Mouse (Mus musculus): Measurements from ENCODE around the gene Srp54c. TPM values are rescaled to one million over a fixed set of nuclear protein-coding genes. Genes with fewer than 3 reads are reported as not detected.

Gene Srp54c
- polyA plus RNA-seq, 2 experiments, result 55.5 to 77.8 TPM

DNA sequence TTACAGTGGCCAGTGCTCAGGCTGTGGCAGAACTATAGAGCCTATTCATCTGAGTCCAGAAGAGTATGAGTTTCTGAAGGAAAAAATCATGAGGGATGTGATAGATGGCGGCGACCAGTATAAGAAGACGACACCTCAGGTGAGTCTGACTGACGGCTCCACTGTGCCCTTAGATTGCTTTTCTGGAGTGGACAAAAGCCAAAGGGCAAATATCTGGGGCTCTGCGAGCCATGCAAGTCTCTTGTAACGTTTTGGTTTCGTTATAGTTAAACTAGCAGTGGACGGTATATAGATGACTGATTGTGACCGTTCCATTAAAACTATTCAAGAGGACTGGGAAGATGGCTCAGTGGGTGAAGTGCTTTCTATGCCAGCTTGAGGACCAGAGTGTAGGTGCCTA lies 78.8 kb downstream of the Srp54c start:
- Histone ChIP-seq H3K36me3 (ENCODE audit: control insufficient read depth, insufficient read depth, low read length) (peaks cover 18% of the 10 kb centered on the region), H3K4me1 (ENCODE audit: control insufficient read depth, insufficient read depth, low read length) (peaks cover 4% of the 10 kb centered on the region), H3K9me3 (ENCODE audit: control insufficient read depth, low read length) (no peaks in the 10 kb centered on the region), H3K4me3 (replicated peaks; ENCODE audit: low read length) (no peak overlapping the region), H3K4me2 (replicated peaks; ENCODE audit: low read depth, low read length, severe bottlenecking) (no peak overlapping the region), H3K27ac (replicated peaks; ENCODE audit: low read depth, low read length) (no peak overlapping the region), H3K9ac (ENCODE audit: low read depth, low read length, severe bottlenecking) (no peak overlapping the region), H3K27me3 (ENCODE audit: control insufficient read depth, insufficient read depth, low read length) (no peaks in the 10 kb centered on the region)
- 96% methylated on average over 9 of the region's 9 CpGs for WGBS
- no peak for ATAC-seq (ENCODE audit: low FRiP score, low read depth)
- DNase-seq (ENCODE audit: low spot score), result no peak
- no peak for TF ChIP-seq POLR2A (IDR thresholded peaks at IDR 0.05; ENCODE audit: borderline replicate concordance, extremely low read depth, insufficient read depth, insufficient read length)

DNA sequence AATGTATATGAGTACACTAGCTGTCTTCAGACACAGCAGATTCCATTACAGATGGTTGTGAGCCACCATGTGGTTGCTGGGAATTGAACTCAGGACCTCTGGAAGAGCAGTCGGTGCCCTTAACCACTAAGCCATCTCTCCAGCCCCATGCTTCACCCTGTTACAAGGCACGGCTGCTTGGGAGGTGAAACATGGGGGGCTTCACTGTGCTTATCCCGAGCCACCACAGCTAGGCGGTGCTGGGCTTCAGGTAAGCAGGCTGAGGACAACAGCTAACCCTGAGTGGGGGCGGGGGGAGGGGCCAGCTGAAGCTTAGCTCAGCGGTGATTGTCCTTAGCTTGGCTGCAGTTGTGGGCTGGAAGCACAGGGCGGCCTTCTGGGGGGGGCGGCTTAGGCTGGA lies 79.5 kb downstream of the Srp54c start:
- no peak overlapping the region for H3K9ac ChIP-seq (ENCODE audit: low read depth, low read length, severe bottlenecking)
- no peaks in the 10 kb centered on the region for H3K27me3 ChIP-seq (ENCODE audit: control insufficient read depth, insufficient read depth, low read length)
- H3K9me3 ChIP-seq (ENCODE audit: control insufficient read depth, low read length), result no peaks in the 10 kb centered on the region
- no peak overlapping the region for H3K4me2 ChIP-seq (replicated peaks; ENCODE audit: low read depth, low read length, severe bottlenecking)
- no peak for DNase-seq (ENCODE audit: low spot score)
- WGBS, result 78% methylated on average over 8 of the region's 8 CpGs
- H3K4me3 ChIP-seq (replicated peaks; ENCODE audit: low read length), result no peak overlapping the region
- no peak overlapping the region for H3K27ac ChIP-seq (replicated peaks; ENCODE audit: low read depth, low read length)
- H3K36me3 ChIP-seq (ENCODE audit: control insufficient read depth, insufficient read depth, low read length), result peaks cover 18% of the 10 kb centered on the region
- no peak for TF ChIP-seq POLR2A (IDR thresholded peaks at IDR 0.05; ENCODE audit: borderline replicate concordance, extremely low read depth, insufficient read depth, insufficient read length)
- no peaks in the 10 kb centered on the region for H3K4me1 ChIP-seq (ENCODE audit: control insufficient read depth, insufficient read depth, low read length)
- no peak for ATAC-seq (ENCODE audit: low FRiP score, low read depth)

DNA sequence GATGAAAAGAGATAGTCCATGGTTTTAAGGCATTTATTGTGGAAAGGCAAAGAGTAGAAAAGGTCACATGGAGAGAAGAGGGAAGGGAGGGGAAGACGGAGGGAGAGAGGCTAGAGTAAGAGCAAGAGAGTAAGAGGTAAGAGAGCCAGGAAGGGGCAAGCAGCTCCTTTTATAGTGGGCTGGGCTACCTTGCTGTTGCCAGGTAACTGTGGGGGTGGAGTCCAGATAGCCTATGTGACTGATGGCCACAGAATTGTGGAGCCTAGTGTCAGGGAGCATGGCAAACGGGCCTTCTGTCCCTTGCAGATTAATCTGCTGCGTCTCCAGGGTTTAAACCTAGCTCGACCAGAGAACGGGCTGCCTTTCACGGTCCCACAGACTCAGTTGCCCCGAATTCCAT lies 81.9 kb downstream of the Srp54c start:
- no peak overlapping the region for H3K27ac ChIP-seq (replicated peaks; ENCODE audit: low read depth, low read length)
- ATAC-seq (ENCODE audit: low FRiP score, low read depth), result no peak
- DNase-seq (ENCODE audit: low spot score), result no peak
- no peak overlapping the region for H3K9ac ChIP-seq (ENCODE audit: low read depth, low read length, severe bottlenecking)
- H3K27me3 ChIP-seq (ENCODE audit: control insufficient read depth, insufficient read depth, low read length), result no peaks in the 10 kb centered on the region
- H3K4me1 ChIP-seq (ENCODE audit: control insufficient read depth, insufficient read depth, low read length), result no peaks in the 10 kb centered on the region
- H3K36me3 ChIP-seq (ENCODE audit: control insufficient read depth, insufficient read depth, low read length), result peaks cover 14% of the 10 kb centered on the region
- no peak overlapping the region for H3K4me2 ChIP-seq (replicated peaks; ENCODE audit: low read depth, low read length, severe bottlenecking)
- 88% methylated on average over 7 of the region's 7 CpGs for WGBS
- H3K9me3 ChIP-seq (ENCODE audit: control insufficient read depth, low read length), result no peaks in the 10 kb centered on the region
- TF ChIP-seq POLR2A (IDR thresholded peaks at IDR 0.05; ENCODE audit: borderline replicate concordance, extremely low read depth, insufficient read depth, insufficient read length), result no peak
- no peak overlapping the region for H3K4me3 ChIP-seq (replicated peaks; ENCODE audit: low read length)

Other genes with a start within 250 kb of the Srp54c start
- not detected in 2 replicates for gene Gm20403, start 243.6 kb upstream of the Srp54c start, polyA plus RNA-seq (2012; rRNA removed)
- gene Gm20403, start 243.6 kb upstream of the Srp54c start, polyA plus RNA-seq (2014; fragmentation: Nextera tagmentation; extraction: Ambion mirVana), result not detected in 2 replicates
- gene Baz1a, start 215.8 kb upstream of the Srp54c start, polyA plus RNA-seq (2012; rRNA removed), result 10.9 and 13.3 TPM in 2 replicates
- gene Baz1a, start 215.8 kb upstream of the Srp54c start, polyA plus RNA-seq (2014; fragmentation: Nextera tagmentation; extraction: Ambion mirVana), result 17.9 and 19.6 TPM in 2 replicates
- 31.1 and 31.8 TPM in 2 replicates for gene 2700097O09Rik, start 150.1 kb upstream of the Srp54c start, polyA plus RNA-seq (2012; rRNA removed)
- gene 2700097O09Rik, start 150.1 kb upstream of the Srp54c start, polyA plus RNA-seq (2014; fragmentation: Nextera tagmentation; extraction: Ambion mirVana), result 28.3 and 32.0 TPM in 2 replicates
- 25.7 and 51.6 TPM in 2 replicates for gene Srp54a, start 149.9 kb upstream of the Srp54c start, polyA plus RNA-seq (2012; rRNA removed)
- 180 and 184 TPM in 2 replicates for gene Srp54a, start 149.9 kb upstream of the Srp54c start, polyA plus RNA-seq (2014; fragmentation: Nextera tagmentation; extraction: Ambion mirVana)
- gene Fam177a, start 105.7 kb upstream of the Srp54c start, polyA plus RNA-seq (2012; rRNA removed), result 9.0 and 9.5 TPM in 2 replicates
- 17.5 and 25.3 TPM in 2 replicates for gene Fam177a, start 105.7 kb upstream of the Srp54c start, polyA plus RNA-seq (2014; fragmentation: Nextera tagmentation; extraction: Ambion mirVana)
- 33.0 and 45.6 TPM in 2 replicates for gene Srp54b, start 75.1 kb upstream of the Srp54c start, polyA plus RNA-seq (2012; rRNA removed)
- 63.2 and 70.7 TPM in 2 replicates for gene Srp54b, start 75.1 kb upstream of the Srp54c start, polyA plus RNA-seq (2014; fragmentation: Nextera tagmentation; extraction: Ambion mirVana)
- not detected in 2 replicates for gene 1700047I17Rik2, start 30.6 kb upstream of the Srp54c start, polyA plus RNA-seq (2012; rRNA removed)
- gene 1700047I17Rik2, start 30.6 kb upstream of the Srp54c start, polyA plus RNA-seq (2014; fragmentation: Nextera tagmentation; extraction: Ambion mirVana), result 4.3 TPM in 1 of 2 replicates, not detected in the other
- gene 1110008L16Rik, start 69.4 kb downstream of the Srp54c start, polyA plus RNA-seq (2012; rRNA removed), result 10.2 and 12.6 TPM in 2 replicates
- 10.5 and 13.6 TPM in 2 replicates for gene 1110008L16Rik, start 69.4 kb downstream of the Srp54c start, polyA plus RNA-seq (2014; fragmentation: Nextera tagmentation; extraction: Ambion mirVana)
- gene Ppp2r3c, start 72.8 kb downstream of the Srp54c start, polyA plus RNA-seq (2012; rRNA removed), result 10.2 and 12.4 TPM in 2 replicates
- gene Ppp2r3c, start 72.8 kb downstream of the Srp54c start, polyA plus RNA-seq (2014; fragmentation: Nextera tagmentation; extraction: Ambion mirVana), result 12.5 and 14.1 TPM in 2 replicates
- 140 and 167 TPM in 2 replicates for gene Psma6, start 154.1 kb downstream of the Srp54c start, polyA plus RNA-seq (2012; rRNA removed)
- 416 and 425 TPM in 2 replicates for gene Psma6, start 154.1 kb downstream of the Srp54c start, polyA plus RNA-seq (2014; fragmentation: Nextera tagmentation; extraction: Ambion mirVana)

All from limb, embryonic 14.5 days (tissue).